Mouse (Mus musculus) heart, embryonic 15.5 days (tissue): ENCODE data around the gene Col28a1. TPM values are rescaled to one million over a fixed set of nuclear protein-coding genes. Genes with fewer than 3 reads are reported as not detected.
"Not testable (repeated sequence)": the region's sequence is repeated elsewhere in the genome, so short reads cannot be mapped to it uniquely, and the experiment has no call there.

Source experiments
- ATAC-seq: fragments of 200-750 bp; cut with Nextera tagmentation; replicated peaks from 2 replicates; pipeline ENCODE4 v1.8.0; 2017; ENCODE audit warnings: low read depth, moderate TSS enrichment; ENCODE audit not compliant: insufficient number of reproducible peaks, insufficient read depth, low FRiP score
- H3K27ac ChIP-seq: fragments of 300-500 bp; sonication (generic); 2 replicates; pipeline ENCODE4 v1.5.1; 2015; ENCODE audit warnings: mild to moderate bottlenecking, inconsistent platforms
- H3K27me3 ChIP-seq: fragments of 300-500 bp; sonication (generic); 2 replicates; pipeline ENCODE4 v1.6.1; 2015; ENCODE audit warnings: inconsistent platforms
- H3K36me3 ChIP-seq: fragments of 300-500 bp; sonication (generic); 2 replicates; pipeline ENCODE4 v1.6.1; 2015; ENCODE audit warnings: mild to moderate bottlenecking, inconsistent platforms
- H3K4me1 ChIP-seq: fragments of 300-500 bp; sonication (generic); replicated peaks from 2 replicates; pipeline ENCODE4 v1.6.1; 2015; ENCODE audit warnings: inconsistent platforms
- H3K4me2 ChIP-seq: fragments of 300-500 bp; sonication (generic); 2 replicates; pipeline ENCODE4 v1.6.1; 2015; ENCODE audit warnings: inconsistent platforms, mild to moderate bottlenecking, moderate library complexity
- H3K4me3 ChIP-seq: fragments of 300-500 bp; sonication (generic); 2 replicates; pipeline ENCODE4 v1.5.1; 2015; ENCODE audit warnings: mild to moderate bottlenecking, inconsistent platforms
- H3K9ac ChIP-seq: fragments of 300-500 bp; sonication (generic); 2 replicates; pipeline ENCODE4 v1.6.1; 2015; ENCODE audit warnings: mild to moderate bottlenecking, inconsistent platforms
- H3K9me3 ChIP-seq: fragments of 300-500 bp; sonication (generic); replicated peaks from 2 replicates; pipeline ENCODE4 v1.6.1; 2016; ENCODE audit warnings: inconsistent platforms
- WGBS: fragments of 180-500 bp; shearing (Covaris S2); methylation state at CpG from one replicate; pipeline ENCODE4 v1.1.7; 2015; ENCODE audit warnings: mixed read lengths; 5-methylcytosine and 5-hydroxymethylcytosine counted together
- polyA plus RNA-seq: library from polyadenylated mRNA; unstranded; fragments of >200 nt; fragmentation: Nextera tagmentation; extraction: Ambion mirVana; gene quantifications from 2 replicates; pipeline ENCODE4 v1.2.1, GENCODE M21; 2015

The Col28a1 gene
- polyA plus RNA-seq, 1 experiment from 2014 or later = 0.19 TPM

- no peaks in the 10 kb centered on the region for H3K27me3 ChIP-seq
- H3K4me2 ChIP-seq = peak overlapping the region; percentile 63
- 32% methylated on average over 7 of the region's 7 CpGs for WGBS
- no peaks in the 10 kb centered on the region for H3K4me1 ChIP-seq
- no peak; the same call in 1 of the 2 replicates for ATAC-seq
- H3K27ac ChIP-seq = no peak overlapping the region
- no peaks in the 10 kb centered on the region for H3K9me3 ChIP-seq
- no peak overlapping the region for H3K9ac ChIP-seq
- peak overlapping the region; percentile 44 for H3K4me3 ChIP-seq
- no peaks in the 10 kb centered on the region for H3K36me3 ChIP-seq
These were observed 208.8 kb downstream of the Col28a1 start for GRCm38 (mm10) chr6:7983646-7983979.

DNA sequence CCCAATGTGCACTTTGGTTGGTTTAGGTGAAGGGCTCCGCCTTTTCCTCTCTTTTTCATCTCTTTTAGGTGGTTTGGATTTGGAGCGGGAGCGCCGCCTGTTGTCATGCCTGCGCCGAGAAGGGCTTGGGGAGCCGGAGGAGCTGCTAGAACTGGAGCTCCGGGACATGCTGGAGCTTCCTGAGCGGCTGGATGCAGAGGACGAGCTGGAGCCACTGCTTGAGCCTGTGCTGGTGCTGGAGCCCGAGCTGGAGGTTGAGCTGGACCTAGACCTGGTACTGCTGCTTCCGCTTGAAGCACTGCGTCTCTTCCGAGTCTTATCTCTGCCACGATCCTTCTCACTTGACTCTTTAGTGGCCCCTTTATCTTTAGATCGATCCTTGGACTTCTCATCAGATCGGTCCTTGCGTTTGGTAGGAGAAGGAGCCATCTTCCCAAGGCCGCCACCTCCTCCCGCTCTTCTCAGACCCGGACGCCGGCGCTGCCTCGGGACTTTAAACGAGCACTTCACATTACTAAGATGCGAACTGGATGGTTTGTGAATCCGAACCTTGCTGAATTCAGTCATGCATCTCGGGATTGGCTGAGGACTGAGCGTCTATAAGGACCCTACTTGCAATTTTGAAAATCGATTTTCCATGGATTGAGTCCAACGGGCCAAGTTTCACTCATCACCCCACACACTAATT is 209.3 kb downstream of the Col28a1 start:
- 53% methylated on average over 32 of the region's 32 CpGs for WGBS
- Histone ChIP-seq H3K4me2 (peak overlapping the region; percentile 63), H3K4me3 (peak overlapping the region; percentile 44)
- peak; percentile 43; the same call in 1 of the 2 replicates for ATAC-seq
- not testable (repeated sequence) for H3K27me3 ChIP-seq, H3K9ac ChIP-seq, H3K27ac ChIP-seq, H3K9me3 ChIP-seq, H3K4me1 ChIP-seq, H3K36me3 ChIP-seq

DNA sequence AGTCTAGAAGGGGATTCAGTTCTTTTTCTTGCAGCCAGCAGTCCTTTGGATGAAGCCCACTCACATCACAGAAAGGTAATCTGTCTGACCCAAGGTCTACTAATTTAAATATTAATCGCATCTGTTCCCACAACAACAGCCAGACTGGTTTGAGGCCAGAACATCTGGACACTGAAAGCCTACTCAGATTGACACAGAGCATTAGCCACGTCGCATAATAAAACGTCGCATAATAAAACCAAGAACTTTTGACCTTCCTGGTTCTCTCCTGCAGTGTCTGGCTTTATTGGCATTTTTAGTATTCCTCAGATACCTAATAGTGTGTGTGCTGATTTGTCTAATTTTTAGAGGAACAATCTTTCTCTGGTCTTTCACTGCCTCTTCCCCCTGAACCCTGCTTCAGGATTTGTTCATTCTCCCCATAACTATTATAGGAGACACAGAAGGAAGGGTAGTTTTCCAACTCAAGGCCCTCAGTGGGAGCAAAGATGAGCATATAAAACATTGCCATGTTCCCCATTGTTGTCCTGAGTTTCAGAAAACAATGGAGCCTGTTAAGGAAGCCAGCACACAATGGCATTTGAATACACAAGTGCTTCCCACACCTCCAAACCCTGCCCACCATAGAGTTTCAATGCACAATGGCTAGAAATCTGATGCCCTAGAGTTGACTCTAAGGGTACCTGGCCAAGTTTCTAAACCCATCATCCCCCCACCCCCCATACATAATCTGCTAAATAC is 221.2 kb downstream of the Col28a1 start:
- ATAC-seq = no peak
- WGBS = 75% methylated on average over 5 of the region's 5 CpGs

DNA sequence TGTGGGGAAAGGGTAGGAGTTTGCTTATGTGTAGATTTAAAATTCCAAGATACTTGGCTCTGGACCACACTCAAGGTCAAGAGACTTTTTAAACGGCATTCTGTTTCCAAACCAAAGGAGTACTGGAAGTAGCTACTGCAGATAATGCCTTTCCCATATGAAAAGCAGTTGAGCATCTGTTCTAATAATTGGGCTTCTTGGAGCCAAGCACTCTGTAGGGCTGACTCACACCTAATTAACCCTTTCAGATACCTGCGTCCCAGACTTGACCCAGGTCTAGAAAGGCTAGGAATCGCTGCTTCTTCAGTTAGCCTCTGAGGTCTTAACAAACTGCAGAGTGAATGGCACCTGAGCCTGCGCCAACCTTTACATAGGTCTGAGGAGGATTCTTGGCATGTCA is 223.0 kb downstream of the Col28a1 start:
- WGBS = 75% methylated on average over 4 of the region's 4 CpGs
- Histone ChIP-seq H3K27me3 (no peaks in the 10 kb centered on the region), H3K4me3 (no peak overlapping the region), H3K36me3 (no peaks in the 10 kb centered on the region), H3K4me2 (no peak overlapping the region), H3K27ac (no peak overlapping the region), H3K9me3 (no peaks in the 10 kb centered on the region), H3K4me1 (0 out of 2 replicates have a peak, but pooled peaks cover 4% of the 10 kb centered on the region), H3K9ac (no peak overlapping the region)
- no peak for ATAC-seq

More for the DNA sequence above, 221.2 kb downstream of the Col28a1 start:
- Histone ChIP-seq H3K4me3 (no peak overlapping the region), H3K27me3 (no peaks in the 10 kb centered on the region), H3K36me3 (no peaks in the 10 kb centered on the region), H3K27ac (no peak overlapping the region), H3K4me1 (0 out of 2 replicates have a peak, but pooled peaks cover 1% of the 10 kb centered on the region), H3K4me2 (no peak overlapping the region), H3K9ac (no peak overlapping the region), H3K9me3 (no peaks in the 10 kb centered on the region)

DNA sequence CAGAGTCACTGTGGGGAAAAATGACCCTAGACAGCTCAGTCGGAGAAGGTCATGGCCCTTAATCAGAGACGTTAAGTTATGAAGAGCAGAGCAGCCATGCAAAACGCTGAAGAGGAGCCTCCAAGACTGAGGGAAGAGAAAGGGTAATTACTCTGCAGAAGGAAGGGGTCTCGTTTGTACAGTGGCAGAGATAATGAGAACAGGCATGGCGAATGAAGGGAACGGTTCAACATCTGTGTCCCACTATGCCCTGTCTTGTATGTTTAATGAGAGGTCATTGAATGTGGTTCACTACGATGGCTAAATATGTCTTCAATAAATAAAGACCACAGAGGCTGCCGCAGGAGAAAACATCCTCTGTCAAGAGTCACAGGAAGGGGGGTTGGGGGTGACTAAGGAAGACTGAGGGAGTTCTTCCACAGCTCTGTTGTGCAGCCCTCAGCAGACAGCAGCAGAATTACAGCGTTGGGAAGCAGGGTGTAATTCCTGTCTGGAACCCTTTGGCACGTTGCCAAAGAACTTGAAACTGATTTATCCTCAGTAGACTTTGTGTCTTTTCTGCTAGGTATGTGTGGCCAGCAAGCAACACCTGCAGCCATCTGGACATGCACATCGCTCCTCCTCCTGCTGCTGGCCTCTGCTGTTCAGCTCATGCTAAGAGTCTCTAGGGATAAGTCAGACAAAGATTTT is 226.4 kb downstream of the Col28a1 start:
- no peak; the same call in 1 of the 2 replicates for ATAC-seq
- 46% methylated on average over 11 of the region's 11 CpGs for WGBS
- Histone ChIP-seq H3K4me3 (no peak overlapping the region), H3K9me3 (no peaks in the 10 kb centered on the region), H3K27me3 (no peaks in the 10 kb centered on the region), H3K36me3 (no peaks in the 10 kb centered on the region), H3K4me1 (0 out of 2 replicates have a peak, but pooled peaks cover 4% of the 10 kb centered on the region), H3K27ac (no peak overlapping the region), H3K4me2 (no peak overlapping the region), H3K9ac (no peak overlapping the region)

DNA sequence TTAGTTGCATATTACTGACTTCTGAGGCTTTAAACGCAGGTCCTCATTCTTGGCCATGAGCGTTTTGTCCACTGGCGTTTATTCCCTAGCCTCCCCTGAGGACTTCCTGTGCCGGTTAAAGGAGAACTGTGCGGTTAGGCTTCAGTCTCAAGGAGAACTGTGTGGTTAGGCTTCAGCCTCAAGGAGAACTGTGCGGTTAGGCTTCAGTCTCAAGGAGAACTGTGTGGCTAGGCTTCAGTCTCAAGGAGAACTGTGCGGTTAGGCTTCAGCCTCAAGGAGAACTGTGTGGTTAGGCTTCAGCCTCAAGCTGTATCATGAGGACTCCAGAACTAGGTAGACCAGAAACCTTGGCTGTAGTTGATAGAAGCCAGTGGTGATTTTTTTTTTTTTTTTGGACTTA is 229.7 kb downstream of the Col28a1 start:
- H3K27ac ChIP-seq = no peak overlapping the region
- no peaks in the 10 kb centered on the region for H3K27me3 ChIP-seq
- H3K4me1 ChIP-seq = 0 out of 2 replicates have a peak, but pooled peaks cover 4% of the 10 kb centered on the region
- H3K4me3 ChIP-seq = no peak overlapping the region
- no peaks in the 10 kb centered on the region for H3K36me3 ChIP-seq
- no peak overlapping the region for H3K9ac ChIP-seq
- no peaks in the 10 kb centered on the region for H3K9me3 ChIP-seq
- no peak for ATAC-seq
- 77% methylated on average over 7 of the region's 7 CpGs for WGBS
- no peak overlapping the region for H3K4me2 ChIP-seq

- ATAC-seq = no peak
- WGBS = 35% methylated on average over 2 of the region's 2 CpGs
These were observed 240.2 kb downstream of the Col28a1 start for GRCm38 (mm10) chr6:7952208-7952607.

GRCm38 (mm10) chr6:7951778-7952177 is 240.6 kb downstream of the Col28a1 start:
- H3K27me3 ChIP-seq = no peaks in the 10 kb centered on the region
- H3K4me2 ChIP-seq = no peak overlapping the region
- no peak for ATAC-seq

More at GRCm38 (mm10) chr6:7952208-7952607, 240.2 kb downstream of the Col28a1 start:
- Histone ChIP-seq H3K4me2 (no peak overlapping the region), H3K27me3 (no peaks in the 10 kb centered on the region), H3K36me3 (no peaks in the 10 kb centered on the region), H3K4me3 (no peak overlapping the region), H3K27ac (no peak overlapping the region), H3K9ac (no peak overlapping the region), H3K9me3 (no peaks in the 10 kb centered on the region), H3K4me1 (0 out of 2 replicates have a peak, but pooled peaks cover 3% of the 10 kb centered on the region)

More at GRCm38 (mm10) chr6:7951778-7952177, 240.6 kb downstream of the Col28a1 start:
- Histone ChIP-seq H3K27ac (no peak overlapping the region), H3K4me1 (0 out of 2 replicates have a peak, but pooled peaks cover 3% of the 10 kb centered on the region), H3K4me3 (no peak overlapping the region), H3K9ac (no peak overlapping the region), H3K9me3 (no peaks in the 10 kb centered on the region), H3K36me3 (no peaks in the 10 kb centered on the region)

Other genes with a start within 250 kb of the Col28a1 start
- 15.6 and 17.0 TPM in 2 replicates for gene Mios, start 16.6 kb upstream of the Col28a1 start, polyA plus RNA-seq
- gene Rpa3, start 66.6 kb upstream of the Col28a1 start, polyA plus RNA-seq = 83.1 and 109 TPM in 2 replicates
- gene Umad1, start 66.7 kb upstream of the Col28a1 start, polyA plus RNA-seq = 23.1 and 23.2 TPM in 2 replicates
- 5.1 and 5.5 TPM in 2 replicates for gene Gm45062, start 66.8 kb upstream of the Col28a1 start, polyA plus RNA-seq